In the genomic region with DNA sequence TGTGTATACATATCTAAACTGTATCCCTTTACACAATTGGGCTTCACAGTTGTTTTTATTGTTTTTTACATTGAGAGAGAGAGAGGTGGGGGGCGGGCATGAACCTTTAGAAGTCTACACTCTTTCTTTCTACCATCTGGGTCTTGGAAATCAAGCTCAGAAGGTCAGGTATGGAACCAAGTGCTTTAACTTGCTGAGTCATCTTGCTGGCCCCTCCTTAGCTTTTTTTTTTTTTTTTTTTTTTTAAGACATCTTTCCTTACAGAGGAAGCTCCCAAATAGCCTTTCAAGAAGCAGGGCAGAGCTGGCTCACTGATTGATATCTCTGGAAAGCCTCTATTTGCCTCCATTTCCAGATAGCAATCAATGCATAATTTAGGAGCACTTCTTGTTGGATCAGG, we compare ENCODE assay signal across 20 mouse cellular contexts. TPM values are rescaled to one million over a fixed set of nuclear protein-coding genes. Genes with fewer than 3 reads are reported as not detected.
A peak's percentile ranks its signal among the peaks of the same experiment; 100 is the strongest.
DNase-seq lines count a peak whose midpoint lies in the region; ATAC-seq lines count a peak whose summit lies in the region.
"Had no signal": no experiment of that assay in that cellular context is flagged by ENCODE, and none has a peak within 500 bp of the region (broad histone marks: within the 10 kb centered on the region; RNA-seq: fewer than 3 reads in every experiment).

No protein-coding gene starts in this region.

- no peak overlapping the region for H3K4me3 ChIP-seq in kidney, embryonic 14.5 days (ENCODE audit: low read length)
- no peak overlapping the region for H3K4me3 ChIP-seq in midbrain, embryonic 11.5 days (ENCODE audit: low read depth, low read length)
- H3K4me3 ChIP-seq in midbrain, embryonic 10.5 days: no peak overlapping the region
- H3K4me3 ChIP-seq: embryonic facial prominence, embryonic 10.5 days; forebrain, embryonic 13.5 days; heart, adult 2 months; heart, embryonic 15.5 days; hindbrain, embryonic 13.5 days had no signal

- no peak overlapping the region for H3K9ac ChIP-seq in kidney, embryonic 14.5 days (ENCODE audit: low read depth, low read length)
- H3K9ac ChIP-seq in midbrain, embryonic 11.5 days (ENCODE audit: low read length): no peak overlapping the region
- H3K9ac ChIP-seq: forebrain, embryonic 13.5 days; forebrain, postnatal 0 days; heart, embryonic 15.5 days; hindbrain, embryonic 13.5 days had no signal

- H3K4me1 ChIP-seq in kidney, embryonic 14.5 days (ENCODE audit: control insufficient read depth, insufficient read depth, low read length): peaks cover 87% of the 10 kb centered on the region
- peaks cover 18% of the 10 kb centered on the region for H3K4me1 ChIP-seq in midbrain, embryonic 11.5 days (ENCODE audit: control insufficient read depth, insufficient read depth, low read length)
- H3K4me1 ChIP-seq in midbrain, embryonic 10.5 days: peaks cover 81% of the 10 kb centered on the region

- H3K4me2 ChIP-seq in kidney, embryonic 14.5 days (replicated peaks; ENCODE audit: low read depth, low read length): no peak overlapping the region
- H3K4me2 ChIP-seq in midbrain, embryonic 11.5 days: no peak overlapping the region
- H3K4me2 ChIP-seq: forebrain, embryonic 13.5 days; heart, embryonic 11.5 days; heart, embryonic 15.5 days; hindbrain, embryonic 13.5 days had no signal

- DNase-seq in kidney, adult 9 months: no peak
- DNase-seq in midbrain, embryonic 11.5 days (ENCODE audit: low spot score, missing footprints): peak; percentile 66
- no peak for DNase-seq in midbrain, embryonic 10.5 days (ENCODE audit: low spot score)
- DNase-seq in MN1 (ENCODE audit: low spot score) (peak; percentile 67), adipocyte (ENCODE audit: low spot score) (no peak)
- DNase-seq in urinary bladder, adult 2 months (ENCODE audit: low spot score): no peak
- DNase-seq: adrenal gland, postnatal 10 days; cerebellum, adult 11 months; cerebellum, adult 8-10 months; cerebellum, postnatal 14 days; forebrain, postnatal 0 days; gastrocnemius, postnatal 14 days; heart, adult 2 months; heart, postnatal 14 days had no signal

- no peak for ATAC-seq in kidney, embryonic 14.5 days (ENCODE audit: low FRiP score, low TSS enrichment)
- no peak for ATAC-seq in midbrain, embryonic 11.5 days (ENCODE audit: low FRiP score)
- ATAC-seq: forebrain, embryonic 13.5 days; forebrain, postnatal 0 days had no signal

- H3K27ac ChIP-seq in kidney, embryonic 14.5 days (ENCODE audit: low read depth, low read length): peak overlapping the region; percentile 80; the same call in 1 of the 2 replicates
- H3K27ac ChIP-seq in midbrain, embryonic 11.5 days (ENCODE audit: low read depth, low read length): no peak overlapping the region
- H3K27ac ChIP-seq in midbrain, embryonic 10.5 days (replicated peaks): no peak overlapping the region
- H3K27ac ChIP-seq: forebrain, embryonic 13.5 days; heart, adult 2 months; heart, embryonic 15.5 days; hindbrain, embryonic 13.5 days had no signal

- WGBS in kidney, embryonic 14.5 days: 80% methylated on average over 1 of the region's 1 CpGs
- whole genome bisulfite sequencing in midbrain, embryonic 11.5 days: 90% methylated on average over 1 of the region's 1 CpGs
- 89% methylated on average over 1 of the region's 1 CpGs for WGBS in midbrain, embryonic 10.5 days

- H3K36me3 ChIP-seq in kidney, embryonic 14.5 days (ENCODE audit: control insufficient read depth, insufficient read depth, low read length): peaks cover 11% of the 10 kb centered on the region
- no peaks in the 10 kb centered on the region for H3K36me3 ChIP-seq in midbrain, embryonic 11.5 days (ENCODE audit: control insufficient read depth, insufficient read depth, low read length)
- peaks cover 8% of the 10 kb centered on the region; the same call in 1 of the 2 replicates for H3K36me3 ChIP-seq in midbrain, embryonic 10.5 days
- H3K36me3 ChIP-seq: heart, embryonic 15.5 days; hindbrain, embryonic 13.5 days had no signal

- H3K27me3 ChIP-seq in kidney, embryonic 14.5 days (ENCODE audit: control insufficient read depth, insufficient read depth, low read length): no peaks in the 10 kb centered on the region
- H3K27me3 ChIP-seq in midbrain, embryonic 11.5 days (ENCODE audit: control insufficient read depth, insufficient read depth, low read length): peaks cover 61% of the 10 kb centered on the region
- peaks cover 92% of the 10 kb centered on the region for H3K27me3 ChIP-seq in midbrain, embryonic 10.5 days (ENCODE audit: low read depth, poor library complexity, severe bottlenecking)
- H3K27me3 ChIP-seq: heart, embryonic 15.5 days had no signal

- no peaks in the 10 kb centered on the region; the same call in 1 of the 2 replicates for H3K9me3 ChIP-seq in kidney, embryonic 14.5 days (ENCODE audit: control insufficient read depth, low read length)
- H3K9me3 ChIP-seq in midbrain, embryonic 11.5 days (ENCODE audit: control insufficient read depth, low read length): no peaks in the 10 kb centered on the region
- H3K9me3 ChIP-seq in midbrain, embryonic 10.5 days (replicated peaks): no peaks in the 10 kb centered on the region
- H3K9me3 ChIP-seq: embryonic facial prominence, embryonic 10.5 days; forebrain, embryonic 13.5 days; heart, embryonic 15.5 days; hindbrain, embryonic 13.5 days had no signal

RNA-seq across cellular contexts. Expression of a gene that starts 10.7 kb away (rescaled TPM):
- 48.7 and 81.0 TPM in 2 replicates for polyA plus RNA-seq in kidney, embryonic 14.5 days (2014; fragmentation: Nextera tagmentation; extraction: Ambion mirVana)
- 17.0 and 17.3 TPM in 2 replicates for polyA plus RNA-seq in midbrain, embryonic 11.5 days (2014; fragmentation: Nextera tagmentation; extraction: Ambion mirVana)
- 18.0 and 19.0 TPM in 2 replicates for polyA plus RNA-seq in midbrain, embryonic 10.5 days (2016; fragmentation: Nextera tagmentation; extraction: Ambion mirVana)
- polyA plus RNA-seq in urinary bladder, adult 2 months (2012; rRNA removed): 16.6 and 18.3 TPM in 2 replicates

Comparison
In these comparisons a context has a peak if more than half of its experiments do, and no peak if none do; other contexts are left out.
1. DNase-seq: peak in midbrain, embryonic 11.5 days (single experiment) and MN1 (single experiment); none in kidney, adult 9 months (single experiment), midbrain, embryonic 10.5 days (single experiment), urinary bladder, adult 2 months (single experiment) and adipocyte (single experiment).